Mouse (Mus musculus) embryonic facial prominence, embryonic 11.5 days (tissue): ENCODE results near the gene Lnp1. TPM values are rescaled to one million over a fixed set of nuclear protein-coding genes. Genes with fewer than 3 reads are reported as not detected.

Experiments
- ATAC-seq: fragments of 200-750 bp; cut with Nextera tagmentation; replicated peaks from 2 replicates; pipeline ENCODE4 v1.8.0; 2017; ENCODE audit warnings: low read depth; ENCODE audit not compliant: insufficient number of reproducible peaks, low FRiP score, low TSS enrichment
- DNase-seq: peaks from one replicate; pipeline ENCODE4 v3.0.0-alpha.2; 2015; ENCODE audit warnings: low spot score
- H3K27ac ChIP-seq: fragments of 300-500 bp; sonication (generic); replicated peaks from 2 replicates; pipeline ENCODE4 v1.5.1; 2014; ENCODE audit warnings: mild to moderate bottlenecking, low read depth, low read length, control low read depth
- H3K27me3 ChIP-seq: fragments of 300-500 bp; sonication (generic); 2 replicates; pipeline ENCODE4 v1.6.1; 2014; ENCODE audit warnings: mild to moderate bottlenecking, low read length, moderate library complexity, mixed read lengths; ENCODE audit not compliant: control insufficient read depth, insufficient read depth
- H3K36me3 ChIP-seq: fragments of 300-500 bp; sonication (generic); replicated peaks from 2 replicates; pipeline ENCODE4 v1.6.1; 2014; ENCODE audit warnings: low read depth, mild to moderate bottlenecking, low read length, moderate library complexity, mixed read lengths; ENCODE audit not compliant: control insufficient read depth, insufficient read depth
- H3K4me1 ChIP-seq: fragments of 300-500 bp; sonication (generic); 2 replicates; pipeline ENCODE4 v1.6.1; 2014; ENCODE audit warnings: low read length, mixed read lengths; ENCODE audit not compliant: control insufficient read depth, insufficient read depth
- H3K4me2 ChIP-seq: fragments of 300-500 bp; sonication (generic); 2 replicates; pipeline ENCODE4 v1.6.1; 2014; ENCODE audit warnings: low read depth, mild to moderate bottlenecking, control low read depth, low read length, moderate library complexity
- H3K4me3 ChIP-seq: fragments of 300-500 bp; sonication (generic); 2 replicates; pipeline ENCODE4 v1.5.1; 2014; ENCODE audit warnings: low read depth, low read length, control low read depth
- H3K9ac ChIP-seq: fragments of 300-500 bp; sonication (generic); replicated peaks from 2 replicates; pipeline ENCODE4 v1.6.1; 2014; ENCODE audit warnings: mild to moderate bottlenecking, control low read depth, low read length
- H3K9me3 ChIP-seq: fragments of 300-500 bp; sonication (generic); replicated peaks from 2 replicates; pipeline ENCODE4 v1.6.1; 2016; ENCODE audit warnings: mild to moderate bottlenecking, low read length, inconsistent platforms, mixed read lengths; ENCODE audit not compliant: control insufficient read depth
- WGBS: fragments of 180-500 bp; shearing (Covaris S2); extraction: QIAGEN DNeasy Blood & Tissue Kit; methylation state at CpG from one replicate; pipeline ENCODE4 v1.1.7; 2014; 5-methylcytosine and 5-hydroxymethylcytosine counted together
- polyA plus RNA-seq: library from polyadenylated mRNA; unstranded; fragments of >200 nt; fragmentation: Nextera tagmentation; extraction: Ambion mirVana; gene quantifications from 2 replicates; pipeline ENCODE4 v1.2.1, GENCODE M21; 2014

Gene Lnp1
- polyA plus RNA-seq, 1 experiment from 2014 or later, result not detected

DNA sequence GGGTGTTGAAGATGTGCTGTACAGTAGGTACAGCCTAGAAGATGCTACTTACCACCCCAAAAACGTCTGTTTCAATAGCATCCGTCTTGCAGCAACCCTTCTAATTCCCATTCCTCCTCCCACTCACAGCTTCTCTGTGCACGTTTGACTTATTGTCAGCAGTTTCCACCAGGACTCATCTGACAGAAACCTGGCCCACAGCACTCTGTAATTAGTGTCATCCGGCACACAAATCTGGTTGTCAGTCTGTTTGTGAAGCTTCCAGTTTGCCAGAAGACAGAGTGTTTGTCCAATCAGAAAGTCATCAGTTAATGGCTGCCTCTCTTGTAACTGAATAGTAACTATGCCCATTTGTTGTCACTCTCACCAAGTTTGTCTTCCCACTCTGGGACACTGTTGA is 60.3 kb downstream of the Lnp1 start:
- DNase-seq, result no peak
- H3K9ac ChIP-seq, result no peak overlapping the region
- WGBS, result 73% methylated on average over 4 of the region's 4 CpGs

More for the DNA sequence above, 60.3 kb downstream of the Lnp1 start:
- H3K4me2 ChIP-seq, result no peak overlapping the region
- ATAC-seq, result no peak
- no peak overlapping the region for H3K27ac ChIP-seq
- no peak overlapping the region for H3K4me3 ChIP-seq
- no peaks in the 10 kb centered on the region for H3K4me1 ChIP-seq
- no peaks in the 10 kb centered on the region for H3K9me3 ChIP-seq
- no peaks in the 10 kb centered on the region for H3K27me3 ChIP-seq
- H3K36me3 ChIP-seq, result no peaks in the 10 kb centered on the region

Other genes with a start within 250 kb of the Lnp1 start
- gene Tfg, start 210.6 kb downstream of the Lnp1 start, polyA plus RNA-seq, result 183 and 197 TPM in 2 replicates
- gene Adgrg7, start 132.2 kb downstream of the Lnp1 start, polyA plus RNA-seq, result not detected in 2 replicates
- 15.2 and 15.9 TPM in 2 replicates for gene Tmem45a, start 41.9 kb downstream of the Lnp1 start, polyA plus RNA-seq
- 0.14 TPM in 1 of 2 replicates, not detected in the other for gene Tmem45a2, start 143.3 kb upstream of the Lnp1 start, polyA plus RNA-seq
- 68.5 and 75.5 TPM in 2 replicates for gene Tomm70a, start 193.6 kb upstream of the Lnp1 start, polyA plus RNA-seq
- gene Nit2, start 239.3 kb upstream of the Lnp1 start, polyA plus RNA-seq, result 66.3 and 71.0 TPM in 2 replicates